Mouse (Mus musculus) embryonic facial prominence, embryonic 14.5 days (tissue): ENCODE data around the gene Nell2. TPM values are rescaled to one million over a fixed set of nuclear protein-coding genes. Genes with fewer than 3 reads are reported as not detected.

Experiments used
- ATAC-seq: fragments of 200-750 bp; cut with Nextera tagmentation; 2 replicates; pipeline ENCODE4 v1.8.0; 2017; ENCODE audit warnings: low read depth, moderate number of reproducible peaks, moderate TSS enrichment
- DNase-seq: peaks from one replicate; pipeline ENCODE4 v3.0.0-alpha.2; 2015; ENCODE audit warnings: low spot score
- H3K27ac ChIP-seq: fragments of 300-500 bp; sonication (generic); replicated peaks from 2 replicates; pipeline ENCODE4 v1.5.1; 2014; ENCODE audit warnings: low read depth, mild to moderate bottlenecking, low read length, moderate library complexity
- H3K27me3 ChIP-seq: fragments of 300-500 bp; sonication (generic); replicated peaks from 2 replicates; pipeline ENCODE4 v1.6.1; 2014; ENCODE audit warnings: low read length; ENCODE audit not compliant: control insufficient read depth, insufficient read depth
- H3K36me3 ChIP-seq: fragments of 300-500 bp; sonication (generic); 2 replicates; pipeline ENCODE4 v1.6.1; 2014; ENCODE audit warnings: low read length, mixed read lengths; ENCODE audit not compliant: control insufficient read depth, insufficient read depth
- H3K4me1 ChIP-seq: fragments of 300-500 bp; sonication (generic); 2 replicates; pipeline ENCODE4 v1.6.1; 2014; ENCODE audit warnings: antibody characterized with exemption, low read length; ENCODE audit not compliant: control insufficient read depth, insufficient read depth
- H3K4me2 ChIP-seq: fragments of 300-500 bp; sonication (generic); 2 replicates; pipeline ENCODE4 v1.6.1; 2014; ENCODE audit warnings: low read depth, mild to moderate bottlenecking, low read length, moderate library complexity, mixed read lengths
- H3K4me3 ChIP-seq: fragments of 300-500 bp; sonication (generic); 2 replicates; pipeline ENCODE4 v1.5.1; 2014; ENCODE audit warnings: low read depth, mild to moderate bottlenecking, low read length
- H3K9ac ChIP-seq: fragments of 300-500 bp; sonication (generic); 2 replicates; pipeline ENCODE4 v1.6.1; 2014; ENCODE audit warnings: low read depth, mild to moderate bottlenecking, low read length, moderate library complexity, mixed read lengths
- H3K9me3 ChIP-seq: fragments of 300-500 bp; sonication (generic); 2 replicates; pipeline ENCODE4 v1.6.1; 2016; ENCODE audit warnings: low read length; ENCODE audit not compliant: control insufficient read depth
- WGBS: fragments of 180-500 bp; shearing (Covaris S2); extraction: QIAGEN DNeasy Blood & Tissue Kit; methylation state at CpG from one replicate; pipeline ENCODE4 v1.1.7; 2014; 5-methylcytosine and 5-hydroxymethylcytosine counted together
- polyA plus RNA-seq: library from polyadenylated mRNA; unstranded; fragments of >200 nt; fragmentation: Nextera tagmentation; extraction: Ambion mirVana; gene quantifications from 2 replicates; pipeline ENCODE4 v1.2.1, GENCODE M21; 2014

The Nell2 gene
- polyA plus RNA-seq, 1 experiment from 2014 or later: 15.1 TPM

GRCm38 (mm10) chr15:95028862-95029486 lies 499.4 kb downstream of the Nell2 start:
- Histone ChIP-seq H3K9ac (no peak overlapping the region), H3K27ac (no peak overlapping the region), H3K36me3 (no peaks in the 10 kb centered on the region), H3K4me3 (no peak overlapping the region), H3K9me3 (no peaks in the 10 kb centered on the region), H3K4me1 (no peaks in the 10 kb centered on the region), H3K27me3 (no peaks in the 10 kb centered on the region), H3K4me2 (no peak overlapping the region)
- WGBS: 83% methylated on average over 13 of the region's 13 CpGs
- DNase-seq (no peak), ATAC-seq (no peak)

Other genes starting within 250 kb of the Nell2 start
- gene Dbx2, start 127.4 kb upstream of the Nell2 start, polyA plus RNA-seq: 0.19 and 1.5 TPM in 2 replicates